Mouse (Mus musculus) bone marrow macrophage, adult 2 months (primary cell): Measurements from ENCODE around the gene Plekhm2.

Experiments
- CTCF ChIP-seq: IDR thresholded peaks from 2 replicates; pipeline ENCODE4 v1.5.1; 2012; ENCODE audit warnings: low read depth, mild to moderate bottlenecking, low read length, moderate library complexity
- POLR2A ChIP-seq: IDR thresholded peaks from 2 replicates; pipeline ENCODE4 v1.6.1; 2012; ENCODE audit warnings: mild to moderate bottlenecking, low read depth, low read length, borderline replicate concordance

DNA sequence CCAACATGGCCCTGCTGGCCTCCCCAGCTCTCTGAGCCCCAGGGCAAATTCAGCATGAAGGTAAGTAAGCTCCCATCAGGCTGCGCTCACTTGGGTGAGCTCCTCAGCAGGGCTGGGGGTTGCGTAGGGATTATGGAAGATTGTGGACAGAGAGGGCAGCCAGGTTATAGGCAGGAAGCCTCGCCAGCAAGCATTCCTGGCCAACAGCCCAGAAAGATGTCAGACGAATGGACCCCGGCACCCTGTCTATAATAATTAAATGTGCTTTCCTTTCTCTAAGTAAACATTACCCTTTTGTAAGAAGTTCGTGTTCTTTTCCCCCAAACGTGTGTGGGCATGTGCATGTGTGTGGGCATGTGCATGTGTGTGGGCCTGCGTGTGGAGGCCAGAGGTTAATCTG lies 60.2 kb downstream of the Plekhm2 start:
- no peak for TF ChIP-seq CTCF
- TF ChIP-seq POLR2A = no peak
